Mouse (Mus musculus) monocyte, adult 5-6 weeks (primary cell): ENCODE measurements around the gene Fbxo41. TPM values are rescaled to one million over a fixed set of nuclear protein-coding genes. Genes with fewer than 3 reads are reported as not detected.

Experiments used
- ATAC-seq: fragments of 153-309, 156-312 bp; replicated peaks from 2 replicates; pipeline ENCODE4 v1.8.0; 2017; ENCODE audit warnings: mild to moderate bottlenecking; ENCODE audit not compliant: low TSS enrichment, insufficient number of reproducible peaks, severe bottlenecking, poor library complexity, low FRiP score
- total RNA-seq: library from RNA; stranded (forward); fragments of 200-1000, 200-491, 200-594 nt; gene quantifications from 3 replicates; pipeline ENCODE4 v1.2.3, GENCODE M21; 2017

Gene Fbxo41
- total RNA-seq, 1 experiment from 2014 or later, result not detected

DNA sequence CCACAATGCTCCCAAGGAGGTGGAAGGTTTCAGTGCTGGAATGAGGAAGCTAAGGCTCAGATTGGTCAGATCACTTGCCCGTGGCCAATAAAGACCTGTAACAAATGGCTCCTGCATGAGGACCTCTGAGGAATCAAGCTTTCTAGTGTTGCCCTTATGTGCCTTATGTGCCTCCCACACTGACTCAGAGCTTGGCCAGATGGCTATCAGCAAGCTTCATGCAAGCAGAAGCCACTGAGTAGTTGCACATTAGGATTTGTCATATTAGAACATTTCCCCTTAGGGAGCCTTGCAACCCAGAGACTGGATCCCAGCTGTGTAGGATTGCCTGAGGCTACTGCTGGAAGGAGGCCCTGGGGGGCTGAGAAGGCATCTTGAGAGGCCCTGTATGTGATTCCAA lies 2.4 kb downstream of the Fbxo41 start:
- no peak for ATAC-seq

DNA sequence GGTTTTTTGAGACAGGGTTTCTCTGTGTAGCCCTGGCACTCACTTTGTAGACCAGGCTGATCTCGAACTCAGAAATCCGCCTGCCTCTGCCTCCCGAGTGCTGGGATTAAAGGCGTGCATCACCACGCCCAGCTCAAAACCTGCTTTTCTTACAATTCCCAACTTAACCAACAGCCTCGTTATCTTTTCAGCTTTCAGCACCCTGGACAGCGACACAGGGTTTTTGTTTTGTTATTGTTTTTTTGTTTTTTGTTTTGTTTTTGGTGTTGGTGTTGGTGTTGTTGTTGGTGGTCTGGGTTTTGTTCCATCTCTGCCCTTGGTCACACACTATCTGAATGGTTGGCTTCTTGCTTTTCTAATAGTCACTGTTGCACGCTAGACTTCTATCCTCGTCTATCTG lies 4.6 kb downstream of the Fbxo41 start:
- ATAC-seq, result no peak

DNA sequence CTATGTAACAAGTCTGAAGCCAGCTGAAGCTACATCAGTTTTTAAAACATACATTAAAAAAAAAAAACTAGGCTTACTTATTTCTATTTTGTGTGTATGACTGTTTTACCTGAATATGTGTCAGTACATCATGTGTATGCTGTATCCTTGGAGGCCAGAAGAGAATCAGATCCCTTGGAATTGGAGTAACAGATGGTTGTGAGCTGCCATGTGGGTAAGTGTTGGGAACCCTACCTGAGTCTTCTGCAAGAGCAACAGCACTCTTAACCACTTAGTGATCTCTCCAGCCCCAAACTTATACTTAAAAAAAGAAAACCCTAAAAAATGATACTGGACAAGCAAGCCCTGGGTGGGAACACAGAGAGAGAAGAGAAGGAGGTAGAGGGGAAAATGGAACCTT lies 5.8 kb downstream of the Fbxo41 start:
- no peak for ATAC-seq

- no peak for ATAC-seq
Measured at GRCm38 (mm10) chr6:85491606-85492005, 11.2 kb downstream of the Fbxo41 start.

GRCm38 (mm10) chr6:85490252-85490651 lies 12.5 kb downstream of the Fbxo41 start:
- no peak for ATAC-seq

DNA sequence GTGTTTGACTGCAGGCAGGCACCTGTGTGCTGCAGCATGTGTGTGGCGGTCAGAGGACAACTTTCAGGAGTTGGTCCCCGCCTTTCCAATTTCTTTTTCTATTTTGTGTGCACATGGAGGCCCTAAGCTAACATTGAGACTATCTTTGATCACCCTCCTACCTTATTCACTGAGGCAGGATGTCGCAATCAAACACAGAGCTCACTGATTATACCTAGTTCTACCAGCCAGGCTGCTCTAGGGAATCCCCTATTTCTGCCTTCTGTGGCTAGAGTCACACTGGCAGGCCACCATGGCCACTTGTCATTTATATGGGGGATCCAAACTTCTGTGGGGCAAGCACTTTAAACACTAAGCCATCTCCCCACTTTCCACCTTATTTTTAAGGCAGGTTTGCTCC lies 13.1 kb downstream of the Fbxo41 start:
- no peak for ATAC-seq

DNA sequence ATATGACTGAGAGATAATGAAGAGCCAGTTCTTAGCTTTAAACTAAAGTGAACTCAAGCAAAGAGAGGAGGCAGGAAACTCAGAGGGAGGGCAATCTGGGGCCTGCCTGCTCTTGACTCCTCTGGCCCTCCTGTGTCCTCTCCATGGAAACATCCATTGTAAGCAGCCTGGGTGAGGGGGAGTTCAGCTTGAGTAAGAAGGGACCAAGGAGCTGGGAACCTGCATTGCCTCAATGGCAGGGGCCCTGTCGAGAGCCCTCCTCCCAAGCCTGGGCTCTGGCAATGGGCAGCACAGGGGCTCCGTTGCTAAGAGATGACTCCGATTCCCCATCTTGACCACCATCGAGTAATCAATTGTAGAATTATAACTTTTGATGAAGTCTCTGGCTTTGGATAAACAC lies 14.3 kb downstream of the Fbxo41 start:
- no peak for ATAC-seq

- ATAC-seq, result no peak
Measured at GRCm38 (mm10) chr6:85485738-85486137, 17.1 kb downstream of the Fbxo41 start.

GRCm38 (mm10) chr6:85483843-85484721 lies 18.7 kb downstream of the Fbxo41 start:
- ATAC-seq, result no peak

DNA sequence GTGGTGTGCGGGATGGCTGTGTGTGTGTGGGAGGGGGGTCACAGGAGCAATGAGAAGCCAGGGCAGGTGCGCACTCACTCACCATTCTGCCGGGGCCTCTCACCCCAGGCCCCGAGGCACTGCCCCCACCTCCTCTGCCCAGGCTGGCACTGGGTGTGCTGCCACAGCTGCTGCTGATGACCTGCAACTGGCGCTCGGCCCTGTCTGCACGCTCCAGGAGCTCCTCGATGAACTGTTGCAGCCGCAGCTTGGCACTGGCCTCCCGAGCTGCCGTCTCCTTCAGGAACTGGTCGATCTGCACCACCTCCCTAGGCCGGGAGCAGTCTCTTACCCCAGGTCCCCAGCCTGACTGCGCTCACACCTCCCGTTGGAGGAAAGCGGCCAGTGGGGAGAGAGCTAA lies 22.1 kb downstream of the Fbxo41 start:
- no peak for ATAC-seq

DNA sequence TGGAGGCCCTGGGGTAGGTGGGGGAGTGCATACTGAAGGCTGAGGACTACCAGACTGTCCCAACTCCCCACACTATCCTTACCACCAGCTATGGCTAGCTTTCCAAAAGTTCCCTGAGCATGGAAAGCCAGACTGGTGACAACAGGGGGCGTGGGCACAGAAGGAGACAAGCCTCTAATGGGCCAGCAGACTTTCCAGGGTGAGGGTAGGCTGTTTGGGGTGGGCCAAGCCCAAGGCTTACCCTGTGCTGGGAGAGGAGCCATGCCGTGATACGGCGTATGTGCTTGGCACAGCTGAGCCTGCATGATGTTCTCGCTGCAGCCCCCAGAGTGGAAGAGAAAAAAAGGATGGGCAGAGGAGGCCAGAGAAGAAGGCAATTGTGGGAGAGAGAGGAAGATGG lies 22.8 kb downstream of the Fbxo41 start:
- ATAC-seq, result no peak

DNA sequence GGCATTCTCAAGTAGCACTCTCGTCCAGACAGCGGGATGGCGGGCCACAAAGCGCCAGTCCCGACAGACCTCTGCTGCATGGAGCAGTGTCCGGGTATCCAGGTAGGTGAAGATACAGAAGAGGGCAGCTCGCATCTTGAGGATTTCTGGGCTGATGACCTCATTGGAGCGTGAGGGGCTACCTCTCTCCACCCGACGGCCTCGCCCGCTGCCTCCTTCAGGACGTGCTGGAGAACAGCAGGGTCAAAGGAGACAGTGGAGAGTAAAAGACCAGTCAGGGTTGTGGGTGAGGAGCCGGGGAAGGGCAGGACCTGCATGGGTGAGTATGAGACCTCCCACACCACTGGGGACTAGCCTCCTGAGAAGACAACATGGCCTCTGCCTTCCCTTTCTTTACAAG lies 24.4 kb downstream of the Fbxo41 start:
- ATAC-seq, result no peak

- ATAC-seq, result no peak; the same call in 1 of the 2 replicates
Measured at GRCm38 (mm10) chr6:85477366-85477917, 25.4 kb downstream of the Fbxo41 start.

GRCm38 (mm10) chr6:85475581-85475980 lies 27.2 kb downstream of the Fbxo41 start:
- ATAC-seq, result no peak

DNA sequence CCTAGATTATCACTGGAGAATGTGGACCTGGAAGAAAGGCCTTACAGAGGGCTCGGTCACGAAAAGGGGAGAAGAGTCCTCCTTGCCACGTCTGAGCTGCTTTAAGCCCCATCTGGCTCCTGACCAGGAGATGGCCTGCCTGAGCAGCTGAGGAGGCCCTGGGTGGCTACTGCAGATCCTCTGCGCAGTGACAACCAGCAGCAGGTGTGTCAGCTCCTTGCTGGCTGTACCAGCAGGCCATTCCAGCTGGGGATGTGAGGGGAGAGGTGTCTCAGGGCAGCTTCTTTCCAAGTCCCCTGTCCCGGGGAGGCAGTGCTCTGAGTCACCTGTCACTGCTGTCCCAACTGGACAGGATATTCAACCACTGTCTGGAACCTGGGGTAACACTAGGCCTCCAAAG lies 30.3 kb downstream of the Fbxo41 start:
- ATAC-seq, result no peak

DNA sequence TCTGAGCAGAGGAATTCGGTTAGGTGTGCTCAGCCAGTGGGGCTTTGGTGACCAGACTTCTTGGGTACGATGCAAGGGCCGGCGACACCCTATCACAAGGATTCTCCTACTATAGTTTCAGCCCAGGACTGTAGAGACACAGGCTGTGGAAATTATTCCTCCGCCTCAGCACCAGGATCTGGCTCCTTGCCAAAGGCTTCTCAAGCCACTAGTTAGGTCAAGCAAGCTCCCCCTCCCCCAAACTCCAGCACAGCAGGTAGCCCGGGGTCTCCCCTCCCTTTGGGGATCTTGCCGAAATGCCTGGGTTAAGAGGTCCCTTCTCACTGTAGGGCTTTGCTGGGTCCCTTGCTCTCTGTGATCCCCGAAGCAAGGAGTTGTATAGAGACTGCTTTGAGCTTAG lies 30.8 kb downstream of the Fbxo41 start:
- ATAC-seq, result no peak

GRCm38 (mm10) chr6:85469660-85470430 lies 32.9 kb downstream of the Fbxo41 start:
- no peak for ATAC-seq

GRCm38 (mm10) chr6:85465381-85465780 lies 37.4 kb downstream of the Fbxo41 start:
- ATAC-seq, result no peak

GRCm38 (mm10) chr6:85459621-85460020 lies 43.2 kb downstream of the Fbxo41 start:
- no peak for ATAC-seq

DNA sequence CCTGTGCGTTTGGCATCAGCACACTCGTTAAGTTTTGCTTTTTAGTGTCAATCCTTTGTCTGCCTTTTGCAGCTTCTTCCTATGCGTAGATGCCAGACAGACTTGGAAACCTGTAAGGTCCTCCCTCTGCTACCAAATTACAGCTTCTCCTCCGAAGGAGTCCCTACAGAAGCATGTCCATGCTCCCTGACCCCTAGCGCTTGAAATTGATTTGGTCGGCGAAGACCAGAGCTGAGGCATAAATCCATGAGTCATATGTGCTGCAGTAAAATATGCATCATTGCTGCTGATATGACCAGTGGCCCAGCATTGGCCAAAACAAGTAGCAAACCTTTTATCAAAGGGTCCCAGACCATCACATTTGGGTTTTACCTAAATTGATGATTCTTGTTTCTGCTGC lies 50.0 kb downstream of the Fbxo41 start:
- ATAC-seq, result no peak
